Mouse (Mus musculus): Measurements from ENCODE around the gene Peli1. TPM values are rescaled to one million over a fixed set of nuclear protein-coding genes. Genes with fewer than 3 reads are reported as not detected.
"Not testable (repeated sequence)": the region's sequence is repeated elsewhere in the genome, so short reads cannot be mapped to it uniquely, and the experiment has no call there.

Gene Peli1
- total RNA-seq, 2 experiments from 2014 or later: 37.6 to 47.2 TPM

DNA sequence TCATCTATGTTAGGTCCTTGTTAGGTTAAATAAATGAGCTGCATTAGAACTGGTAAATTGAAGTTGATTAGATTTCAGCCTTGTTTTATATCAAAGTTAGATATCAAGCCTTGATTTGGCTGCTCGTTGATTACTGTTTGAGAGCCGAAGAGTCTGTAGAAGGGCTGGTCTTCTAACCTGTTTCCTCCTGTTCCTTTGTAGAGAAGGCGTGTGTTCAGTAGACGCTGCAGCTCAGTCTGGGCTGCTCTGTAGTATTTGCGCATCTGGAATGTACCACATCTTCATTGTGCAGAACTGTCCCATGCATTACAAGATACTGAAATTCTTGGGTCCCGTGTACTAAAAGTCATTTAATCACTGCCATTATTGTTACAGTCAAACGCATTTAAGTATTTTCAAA, 50.2 kb downstream of the Peli1 start:
- no peak for DNase-seq (ENCODE audit: low spot score in 2 of 2)

DNA sequence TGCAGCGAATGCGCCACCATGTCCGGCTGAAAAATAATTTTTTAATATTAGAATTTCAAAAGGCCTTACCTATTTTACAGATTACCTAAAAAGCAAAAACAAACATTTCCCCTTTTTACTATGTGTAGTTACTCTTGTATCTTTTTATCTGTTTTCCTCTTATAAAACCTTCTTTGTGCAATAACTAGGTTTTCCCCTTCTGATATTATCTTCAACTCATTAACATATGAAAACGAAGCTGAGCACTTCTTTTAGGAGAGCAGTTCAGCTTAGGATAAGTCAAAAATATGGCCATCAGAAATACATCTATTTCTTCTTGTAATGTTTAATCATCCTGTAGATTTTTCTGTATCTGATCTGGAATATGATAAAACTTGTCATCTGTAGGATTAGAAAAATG, 50.7 kb downstream of the Peli1 start:
- DNase-seq (ENCODE audit: low spot score in 2 of 2): no peak

- DNase-seq (ENCODE audit: low spot score in 2 of 2): peak in 1 of 2 experiments; percentile 37
Measured at GRCm38 (mm10) chr11:21149476-21149875, 58.4 kb downstream of the Peli1 start.

DNA sequence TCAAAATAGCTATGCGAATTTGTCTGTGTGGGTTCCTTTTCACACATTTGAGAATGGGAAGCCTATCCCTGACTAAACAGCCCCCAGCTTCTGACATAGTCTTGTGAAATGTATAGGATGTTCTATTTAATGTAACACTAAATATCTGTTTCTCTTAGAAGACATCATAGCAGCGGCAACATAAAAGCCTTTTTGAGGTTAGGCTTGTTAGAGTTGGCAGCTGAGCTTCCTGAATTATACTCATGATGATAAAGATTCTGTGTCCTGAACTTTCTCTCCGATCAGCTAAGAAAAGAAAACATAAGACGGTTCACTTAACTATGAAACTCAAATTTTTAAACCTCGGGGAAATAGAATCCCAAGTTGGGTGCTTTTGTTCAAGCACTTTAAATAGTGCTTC, 59.2 kb downstream of the Peli1 start:
- no peak for DNase-seq (ENCODE audit: low spot score in 2 of 2)

GRCm38 (mm10) chr11:21151672-21152071, 60.6 kb downstream of the Peli1 start:
- no peak for DNase-seq (ENCODE audit: low spot score in 2 of 2)

- DNase-seq (ENCODE audit: low spot score in 2 of 2): no peak
Measured at GRCm38 (mm10) chr11:21153111-21153510, 62.0 kb downstream of the Peli1 start.

DNA sequence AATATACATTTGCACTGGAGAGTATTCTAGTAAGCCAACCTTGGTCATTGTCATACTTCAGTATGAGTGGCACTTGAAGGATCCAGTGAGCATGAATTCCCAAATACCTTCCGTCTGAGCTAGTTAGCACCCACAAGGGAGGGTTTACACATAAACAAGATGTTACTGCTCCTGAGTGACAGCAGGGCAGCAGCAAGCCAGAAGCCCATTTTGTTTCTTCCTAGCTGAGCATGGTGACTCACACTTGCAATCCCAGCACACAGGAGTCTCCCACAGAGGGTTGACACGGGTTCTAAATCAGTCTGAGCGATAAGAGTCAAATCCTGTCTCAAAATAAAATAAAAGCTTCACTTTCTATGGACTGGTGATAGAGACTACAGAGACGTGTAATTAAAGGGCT, 66.5 kb downstream of the Peli1 start:
- no peak for DNase-seq (ENCODE audit: low spot score in 2 of 2)

- peak in 1 of 2 experiments; percentile 28 for DNase-seq (ENCODE audit: low spot score in 2 of 2)
Measured at GRCm38 (mm10) chr11:21162093-21162492, 71.0 kb downstream of the Peli1 start.

DNA sequence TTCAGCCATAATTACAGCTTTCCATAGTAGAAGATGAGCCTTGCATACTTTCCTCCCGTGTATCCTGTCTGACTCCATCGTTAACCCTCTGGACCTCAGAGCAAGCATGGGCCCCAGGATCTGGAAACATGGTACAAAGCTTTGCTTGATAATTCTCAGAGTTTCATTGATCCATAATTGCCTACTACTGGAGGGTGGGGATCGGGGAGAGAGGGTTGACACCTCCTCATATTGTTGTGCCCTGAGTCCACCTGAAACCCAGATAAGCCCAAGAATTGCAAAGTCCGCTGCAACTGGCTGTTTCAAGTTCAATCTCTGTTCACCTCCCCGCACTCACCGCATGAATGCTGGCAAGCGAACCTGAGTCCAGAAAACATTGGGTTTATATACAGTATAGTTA, 72.1 kb downstream of the Peli1 start:
- DNase-seq (ENCODE audit: low spot score in 2 of 2): no peak

GRCm38 (mm10) chr11:21163673-21164072, 72.6 kb downstream of the Peli1 start:
- DNase-seq (ENCODE audit: low spot score in 2 of 2): peak in 1 of 2 experiments; percentile 32

DNA sequence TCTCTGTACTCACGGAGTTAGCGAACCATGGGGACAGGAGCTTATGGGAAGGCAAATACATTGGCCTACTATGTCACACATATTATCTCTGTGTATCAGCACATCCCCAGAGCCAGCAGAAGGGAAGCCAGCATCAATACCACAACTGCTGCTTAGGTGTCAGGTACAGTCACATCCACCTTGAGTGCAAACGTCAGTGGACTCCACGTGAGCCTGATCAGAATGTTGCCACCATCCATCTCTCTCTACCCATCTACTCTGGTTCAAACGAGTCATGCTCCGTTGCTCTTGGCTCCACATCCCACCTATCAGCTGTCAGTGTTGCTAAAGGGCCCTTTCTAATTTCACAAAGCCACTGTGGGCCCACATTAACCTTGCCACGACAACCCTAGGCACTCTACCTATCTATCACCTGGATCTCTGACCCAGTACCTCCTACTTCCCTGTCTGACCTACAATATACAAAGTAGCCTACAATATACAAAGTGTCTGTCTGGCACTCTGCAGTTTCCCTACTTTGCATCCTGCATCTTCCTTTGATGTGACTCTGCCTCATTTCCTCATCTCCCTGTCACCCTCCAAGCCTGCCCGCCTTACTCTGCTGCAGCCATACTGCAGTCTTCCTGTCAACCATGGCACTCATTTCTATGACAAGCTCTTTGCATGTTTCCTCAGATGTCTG, 73.4 kb downstream of the Peli1 start:
- DNase-seq (ENCODE audit: low spot score in 2 of 2): no peak

DNA sequence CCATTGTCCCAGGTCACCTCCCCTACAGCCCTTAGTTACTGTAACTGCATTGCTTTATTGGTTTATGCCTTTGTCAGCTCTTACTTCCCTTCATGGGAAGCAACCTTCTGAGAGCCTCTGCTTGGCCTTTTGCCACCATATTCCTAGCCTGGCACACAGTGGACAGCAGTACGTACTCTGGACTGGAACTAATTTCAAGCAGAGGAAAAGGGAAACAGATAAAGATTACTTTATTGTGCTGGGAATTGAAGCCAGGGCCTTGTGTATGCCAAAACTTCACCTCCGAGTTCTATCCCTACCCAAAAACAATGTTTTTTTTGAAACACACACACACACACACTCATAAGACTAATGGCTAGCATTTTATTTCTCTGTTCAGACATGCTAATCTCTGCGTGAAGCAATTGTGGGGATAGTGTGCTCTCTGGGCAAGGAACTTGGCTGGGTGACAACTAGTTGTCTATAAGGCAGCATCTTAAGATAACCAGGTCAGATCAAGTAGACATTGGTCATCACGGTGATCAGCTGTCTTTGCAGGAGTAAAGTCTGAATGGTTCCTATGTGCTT, 74.0 kb downstream of the Peli1 start:
- DNase-seq (ENCODE audit: low spot score in 2 of 2): no peak

- DNase-seq (ENCODE audit: low spot score in 2 of 2): no peak
Measured at GRCm38 (mm10) chr11:21166495-21167096, 75.5 kb downstream of the Peli1 start.

GRCm38 (mm10) chr11:21168828-21169607, 77.9 kb downstream of the Peli1 start:
- DNase-seq (ENCODE audit: low spot score in 2 of 2): no peak

DNA sequence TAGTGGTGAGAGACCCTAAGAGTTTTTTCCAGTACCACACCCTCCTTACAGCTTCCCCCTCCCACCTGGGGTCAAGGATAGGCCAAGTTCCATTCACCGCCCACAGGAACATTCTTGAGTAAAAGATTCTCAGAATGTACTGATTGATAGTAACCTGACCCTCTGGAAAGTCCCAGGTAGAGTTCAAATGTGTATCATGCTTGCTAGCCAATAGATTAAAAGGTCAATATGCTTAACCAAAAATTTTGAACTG, 78.4 kb downstream of the Peli1 start:
- DNase-seq (ENCODE audit: low spot score in 2 of 2): not testable (repeated sequence)

DNA sequence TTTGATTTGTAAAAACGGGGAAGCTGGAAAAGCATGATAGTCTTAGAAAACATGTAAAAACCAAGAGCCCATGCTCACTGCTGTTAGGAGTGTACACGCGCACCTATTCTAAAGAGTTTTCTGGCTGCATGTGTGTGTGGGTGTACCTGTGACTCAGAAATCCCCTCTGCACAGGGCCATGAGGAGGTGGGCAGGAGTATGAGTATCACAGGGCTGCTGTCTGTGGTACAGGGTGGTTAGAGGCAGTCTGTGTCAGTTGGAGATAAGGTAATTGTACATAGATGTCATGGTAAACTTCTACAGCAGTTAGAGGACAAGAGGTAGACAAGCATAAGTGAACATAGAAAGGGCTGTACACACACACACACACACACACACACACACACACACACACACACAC, 81.2 kb downstream of the Peli1 start:
- DNase-seq (ENCODE audit: low spot score in 2 of 2): peak; percentile 32 to 33

DNA sequence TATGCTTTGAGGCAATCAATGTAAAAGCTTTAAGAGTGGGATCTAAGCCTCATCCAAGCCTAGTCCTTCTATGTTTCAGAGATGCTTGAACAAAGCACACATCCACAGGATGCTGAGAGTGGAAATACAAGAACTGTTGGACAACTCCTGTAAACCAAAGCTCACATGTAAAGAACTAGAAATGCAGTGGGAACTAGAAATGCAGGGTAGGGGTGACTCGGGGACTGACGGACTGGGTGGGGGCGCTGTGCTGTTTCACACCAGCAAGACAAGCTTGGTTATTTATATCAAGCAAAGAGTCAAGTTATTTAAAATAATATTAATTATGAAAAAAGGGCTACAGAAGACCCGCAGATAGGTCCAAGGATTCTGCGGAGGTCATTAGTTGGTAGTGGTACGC, 82.8 kb downstream of the Peli1 start:
- DNase-seq (ENCODE audit: low spot score in 2 of 2): no peak

- DNase-seq (ENCODE audit: low spot score in 2 of 2): no peak
Measured at GRCm38 (mm10) chr11:21174396-21174795, 83.3 kb downstream of the Peli1 start.

- DNase-seq (ENCODE audit: low spot score in 2 of 2): no peak
Measured at GRCm38 (mm10) chr11:21175063-21175462, 84.0 kb downstream of the Peli1 start.

DNA sequence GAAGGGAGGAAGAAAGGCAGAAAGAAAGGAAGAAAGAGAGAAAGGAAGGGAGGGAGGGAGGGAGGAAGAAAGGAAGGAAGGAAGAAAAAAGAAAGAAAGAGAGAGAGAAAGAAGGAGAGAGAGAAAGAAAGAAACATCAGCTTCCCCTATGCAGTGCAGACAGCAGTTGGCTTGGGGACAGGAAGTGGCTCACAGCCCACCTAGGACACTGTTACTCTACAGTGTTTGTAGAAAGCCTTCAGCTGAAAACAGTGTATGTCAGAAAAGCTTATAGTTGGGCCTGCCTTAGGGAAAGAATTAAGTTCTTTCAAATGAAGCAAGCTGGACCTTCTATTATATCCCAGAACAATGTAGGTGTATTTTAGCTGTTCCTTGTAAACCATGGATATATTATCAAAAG, 85.4 kb downstream of the Peli1 start:
- DNase-seq (ENCODE audit: low spot score in 2 of 2): no peak

DNA sequence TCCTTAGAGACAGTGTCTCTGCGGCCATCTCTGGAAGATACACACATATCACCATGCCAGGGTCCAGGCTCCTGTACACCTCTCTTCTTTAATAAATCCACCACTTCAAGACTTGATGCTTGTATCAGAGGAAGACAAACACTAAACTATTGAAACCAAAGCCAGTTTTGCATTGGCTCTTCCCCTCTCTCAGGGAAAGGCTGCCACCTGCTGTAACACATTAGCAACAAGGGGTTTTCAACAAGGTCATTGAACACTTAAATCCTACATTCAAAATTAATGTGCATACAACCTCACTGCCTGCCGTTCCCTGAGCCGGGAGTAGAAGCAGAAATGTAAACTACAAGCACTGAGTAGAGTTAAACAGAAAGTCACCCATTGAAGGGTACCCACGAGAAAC, 87.3 kb downstream of the Peli1 start:
- DNase-seq (ENCODE audit: low spot score in 2 of 2): peak; percentile 33 to 41

GRCm38 (mm10) chr11:21178998-21179645, 88.0 kb downstream of the Peli1 start:
- DNase-seq (ENCODE audit: low spot score in 2 of 2): no peak
